Mouse (Mus musculus) liver, embryonic 11.5 days (tissue): ENCODE measurements around the gene Hrct1. TPM values are rescaled to one million over a fixed set of nuclear protein-coding genes. Genes with fewer than 3 reads are reported as not detected.

Experiments
- ATAC-seq: fragments of 200-750 bp; cut with Nextera tagmentation; replicated peaks from 2 replicates; pipeline ENCODE4 v1.8.0; 2017; ENCODE audit warnings: moderate number of reproducible peaks, mild to moderate bottlenecking, moderate TSS enrichment, moderate library complexity; ENCODE audit not compliant: low FRiP score
- DNase-seq: peaks from one replicate; pipeline ENCODE4 v3.0.0-alpha.2; 2017; ENCODE audit warnings: low spot score
- H3K27ac ChIP-seq: fragments of 300-500 bp; sonication (generic); 2 replicates; pipeline ENCODE4 v1.5.1; 2014; ENCODE audit warnings: mild to moderate bottlenecking, low read depth, low read length, control low read depth
- H3K27me3 ChIP-seq: fragments of 300-500 bp; sonication (generic); replicated peaks from 2 replicates; pipeline ENCODE4 v1.6.1; 2014; ENCODE audit warnings: low read length, mixed read lengths; ENCODE audit not compliant: control insufficient read depth, insufficient read depth
- H3K36me3 ChIP-seq: fragments of 300-500 bp; sonication (generic); 2 replicates; pipeline ENCODE4 v1.6.1; 2014; ENCODE audit warnings: mild to moderate bottlenecking, low read length, moderate library complexity, mixed read lengths; ENCODE audit not compliant: control insufficient read depth, insufficient read depth
- H3K4me1 ChIP-seq: fragments of 300-500 bp; sonication (generic); replicated peaks from 2 replicates; pipeline ENCODE4 v1.6.1; 2014; ENCODE audit warnings: low read length, mixed read lengths; ENCODE audit not compliant: control insufficient read depth, insufficient read depth
- H3K4me2 ChIP-seq: fragments of 300-500 bp; sonication (generic); 2 replicates; pipeline ENCODE4 v1.6.1; 2014; ENCODE audit warnings: mild to moderate bottlenecking, control low read depth, moderate library complexity
- H3K4me3 ChIP-seq: fragments of 300-500 bp; sonication (generic); 2 replicates; pipeline ENCODE4 v1.5.1; 2014; ENCODE audit warnings: low read depth, low read length, control low read depth
- H3K9ac ChIP-seq: fragments of 300-500 bp; sonication (generic); 2 replicates; pipeline ENCODE4 v1.6.1; 2014; ENCODE audit warnings: low read depth, low read length, control low read depth
- H3K9me3 ChIP-seq: fragments of 300-500 bp; sonication (generic); 2 replicates; pipeline ENCODE4 v1.6.1; 2016; ENCODE audit warnings: low read length, inconsistent platforms, mixed read lengths; ENCODE audit not compliant: control insufficient read depth
- WGBS: fragments of 180-500 bp; shearing (Covaris S2); extraction: QIAGEN DNeasy Blood & Tissue Kit; methylation state at CpG from one replicate; pipeline ENCODE4 v1.1.7; 2014; 5-methylcytosine and 5-hydroxymethylcytosine counted together
- polyA plus RNA-seq: library from polyadenylated mRNA; unstranded; fragments of >200 nt; fragmentation: Nextera tagmentation; extraction: Ambion mirVana; gene quantifications from 2 replicates; pipeline ENCODE4 v1.2.1, GENCODE M21; 2014

Hrct1 gene
- polyA plus RNA-seq, 1 experiment from 2014 or later: 0.45 TPM

DNA sequence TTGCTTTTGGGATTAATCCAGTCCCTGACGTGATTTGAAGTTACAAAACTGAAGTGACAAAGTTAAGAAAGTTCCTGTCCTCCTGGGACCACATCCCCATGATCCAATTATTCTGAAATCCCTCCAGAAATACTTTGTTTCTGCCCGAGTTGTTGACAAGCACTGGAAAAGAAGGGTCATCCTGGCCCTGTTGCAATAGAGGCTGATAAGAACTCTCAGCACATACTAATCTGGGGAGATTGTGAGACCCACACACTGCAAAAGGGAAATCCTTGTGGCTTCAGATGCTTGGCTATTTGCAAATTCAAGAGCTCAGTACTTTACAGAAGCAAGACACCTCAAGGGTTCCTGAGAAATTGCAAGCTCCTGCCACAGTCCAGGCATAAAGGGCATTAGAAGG is 45.3 kb downstream of the Hrct1 start:
- no peak overlapping the region for H3K4me2 ChIP-seq
- WGBS: 27% methylated on average over 2 of the region's 2 CpGs
- H3K27ac ChIP-seq: no peak overlapping the region
- ATAC-seq (no peak), DNase-seq (no peak)
- no peak overlapping the region for H3K9ac ChIP-seq
- H3K9me3 ChIP-seq: no peaks in the 10 kb centered on the region
- H3K36me3 ChIP-seq: no peaks in the 10 kb centered on the region
- H3K27me3 ChIP-seq: no peaks in the 10 kb centered on the region
- no peak overlapping the region for H3K4me3 ChIP-seq
- H3K4me1 ChIP-seq: no peaks in the 10 kb centered on the region

Other genes with a start within 250 kb of the Hrct1 start
- gene Sit1, start 243.5 kb upstream of the Hrct1 start, polyA plus RNA-seq: not detected in 2 replicates
- gene Ccdc107, start 234.3 kb upstream of the Hrct1 start, polyA plus RNA-seq: 60.3 and 60.5 TPM in 2 replicates
- 45.1 and 46.1 TPM in 2 replicates for gene Arhgef39, start 227.5 kb upstream of the Hrct1 start, polyA plus RNA-seq
- gene Car9, start 220.2 kb upstream of the Hrct1 start, polyA plus RNA-seq: 1.5 and 2.0 TPM in 2 replicates
- 46.4 and 51.2 TPM in 2 replicates for gene Tpm2, start 203.4 kb upstream of the Hrct1 start, polyA plus RNA-seq
- gene Creb3, start 164.9 kb upstream of the Hrct1 start, polyA plus RNA-seq: 29.6 and 31.3 TPM in 2 replicates
- 66.4 and 68.4 TPM in 2 replicates for gene Tln1, start 164.5 kb upstream of the Hrct1 start, polyA plus RNA-seq
- gene Rgp1, start 148.5 kb upstream of the Hrct1 start, polyA plus RNA-seq: 18.4 and 22.9 TPM in 2 replicates
- 18.8 and 20.3 TPM in 2 replicates for gene Gba2, start 148.3 kb upstream of the Hrct1 start, polyA plus RNA-seq
- 0.75 and 2.2 TPM in 2 replicates for gene Msmp, start 142.7 kb upstream of the Hrct1 start, polyA plus RNA-seq
- 3.2 and 4.5 TPM in 2 replicates for gene Npr2, start 95.3 kb upstream of the Hrct1 start, polyA plus RNA-seq
- 0.30 and 1.5 TPM in 2 replicates for gene Spag8, start 73.6 kb upstream of the Hrct1 start, polyA plus RNA-seq
- 87.8 and 88.0 TPM in 2 replicates for gene Hint2, start 70.7 kb upstream of the Hrct1 start, polyA plus RNA-seq
- 0.84 and 1.1 TPM in 2 replicates for gene Tmem8b, start 58.2 kb upstream of the Hrct1 start, polyA plus RNA-seq
- gene Fam221b, start 58.0 kb upstream of the Hrct1 start, polyA plus RNA-seq: 2.2 and 2.3 TPM in 2 replicates
- gene Olfr70, start 26.4 kb upstream of the Hrct1 start, polyA plus RNA-seq: not detected in 2 replicates
- not detected in 2 replicates for gene Olfr71, start 16.9 kb upstream of the Hrct1 start, polyA plus RNA-seq
- gene Spaar, start 2.8 kb downstream of the Hrct1 start, polyA plus RNA-seq: 0.13 TPM in 1 of 2 replicates, not detected in the other
- gene Olfr159, start 43.8 kb downstream of the Hrct1 start, polyA plus RNA-seq: not detected in 2 replicates
- gene Olfr156, start 96.7 kb downstream of the Hrct1 start, polyA plus RNA-seq: not detected in 2 replicates
- gene Olfr157, start 113.0 kb downstream of the Hrct1 start, polyA plus RNA-seq: not detected in 2 replicates
- not detected in 2 replicates for gene Olfr155, start 124.4 kb downstream of the Hrct1 start, polyA plus RNA-seq
- gene Reck, start 148.3 kb downstream of the Hrct1 start, polyA plus RNA-seq: 9.1 and 9.6 TPM in 2 replicates
- gene Glipr2, start 230.2 kb downstream of the Hrct1 start, polyA plus RNA-seq: 71.4 and 81.6 TPM in 2 replicates